Mouse (Mus musculus) fat pad, adult 2 months (tissue): ENCODE data around the gene Stk33.
A peak's percentile ranks its signal among the peaks of the same experiment; 100 is the strongest.

Source experiments
- DNase-seq: peaks from one replicate; pipeline ENCODE4 v3.0.0-alpha.2; 2011; ENCODE audit warnings: low read depth, low spot score; ENCODE audit errors: extremely low read depth

Gene Stk33

GRCm38 (mm10) chr7:109358435-109359187 is 80.3 kb downstream of the Stk33 start:
- DNase-seq: no peak

GRCm38 (mm10) chr7:109357877-109358276 is 81.0 kb downstream of the Stk33 start:
- DNase-seq: no peak

- no peak for DNase-seq
Measured at GRCm38 (mm10) chr7:109347241-109347640, 91.6 kb downstream of the Stk33 start.

- DNase-seq: no peak
Measured at GRCm38 (mm10) chr7:109331722-109332121, 107.2 kb downstream of the Stk33 start.

GRCm38 (mm10) chr7:109328772-109329171 is 110.1 kb downstream of the Stk33 start:
- DNase-seq: no peak

- no peak for DNase-seq
Measured at GRCm38 (mm10) chr7:109326813-109327212, 112.1 kb downstream of the Stk33 start.

- DNase-seq: no peak
Measured at GRCm38 (mm10) chr7:109325731-109326130, 113.2 kb downstream of the Stk33 start.

- DNase-seq: no peak
Measured at GRCm38 (mm10) chr7:109325169-109325568, 113.7 kb downstream of the Stk33 start.

- peak; percentile 72 for DNase-seq
Measured at GRCm38 (mm10) chr7:109309506-109309905, 129.4 kb downstream of the Stk33 start.

GRCm38 (mm10) chr7:109295807-109296206 is 143.1 kb downstream of the Stk33 start:
- no peak for DNase-seq

- no peak for DNase-seq
Measured at GRCm38 (mm10) chr7:109295351-109295750, 143.5 kb downstream of the Stk33 start.

GRCm38 (mm10) chr7:109290501-109290900 is 148.4 kb downstream of the Stk33 start:
- no peak for DNase-seq

GRCm38 (mm10) chr7:109289106-109289505 is 149.8 kb downstream of the Stk33 start:
- no peak for DNase-seq

- DNase-seq: no peak
Measured at GRCm38 (mm10) chr7:109282106-109282505, 156.8 kb downstream of the Stk33 start.

GRCm38 (mm10) chr7:109276622-109277021 is 162.3 kb downstream of the Stk33 start:
- DNase-seq: peak; percentile 23

GRCm38 (mm10) chr7:109275901-109276300 is 163.0 kb downstream of the Stk33 start:
- no peak for DNase-seq

- no peak for DNase-seq
Measured at GRCm38 (mm10) chr7:109275151-109275550, 163.7 kb downstream of the Stk33 start.

GRCm38 (mm10) chr7:109274289-109274688 is 164.6 kb downstream of the Stk33 start:
- DNase-seq: no peak

GRCm38 (mm10) chr7:109269046-109269445 is 169.8 kb downstream of the Stk33 start:
- peak; percentile 31 for DNase-seq

GRCm38 (mm10) chr7:109267370-109267769 is 171.5 kb downstream of the Stk33 start:
- no peak for DNase-seq

GRCm38 (mm10) chr7:109266181-109266580 is 172.7 kb downstream of the Stk33 start:
- DNase-seq: no peak

GRCm38 (mm10) chr7:109265606-109266005 is 173.3 kb downstream of the Stk33 start:
- DNase-seq: no peak
